Mouse (Mus musculus): ENCODE measurements at regions not wholly inside any gene's neighbourhood (a gene's known extent, or its start where the extent isn't known, plus 50 kb on each side); places are given as distances from the start of the nearest gene placed in this dataset.

GRCm38 (mm10) chr14:46634656-46635244 lies 125.6 kb upstream of the Cdkn3 start:
- ATAC-seq: no peak
- no peak overlapping the region for H3K4me2 ChIP-seq (replicated peaks)
- H3K4me3 ChIP-seq (replicated peaks): no peak overlapping the region
- WGBS: 56% methylated on average over 12 of the region's 12 CpGs
- H3K4me1 ChIP-seq (replicated peaks): 0 out of 2 replicates have a peak, but pooled peaks cover 7% of the 10 kb centered on the region
- H3K36me3 ChIP-seq: no peaks in the 10 kb centered on the region
- H3K9ac ChIP-seq: no peak overlapping the region
- no peak overlapping the region for H3K27ac ChIP-seq
- no peaks in the 10 kb centered on the region for H3K9me3 ChIP-seq
- no peaks in the 10 kb centered on the region for H3K27me3 ChIP-seq (replicated peaks)

- Histone ChIP-seq H3K27ac (no peak overlapping the region), H3K36me3 (no peaks in the 10 kb centered on the region), H3K4me3 (replicated peaks) (no peak overlapping the region), H3K9me3 (no peaks in the 10 kb centered on the region), H3K4me2 (replicated peaks) (no peak overlapping the region), H3K9ac (no peak overlapping the region), H3K4me1 (replicated peaks) (0 out of 2 replicates have a peak, but pooled peaks cover 7% of the 10 kb centered on the region), H3K27me3 (replicated peaks) (no peaks in the 10 kb centered on the region)
- 82% methylated on average over 10 of the region's 10 CpGs for WGBS
- no peak for ATAC-seq
Measured at GRCm38 (mm10) chr14:46634251-46634650, 126.1 kb upstream of the Cdkn3 start.

GRCm38 (mm10) chr14:46627690-46628089 lies 132.7 kb upstream of the Cdkn3 start:
- H3K27ac ChIP-seq: no peak overlapping the region
- 0 out of 2 replicates have a peak, but pooled peaks cover 4% of the 10 kb centered on the region for H3K4me1 ChIP-seq (replicated peaks)
- H3K4me2 ChIP-seq (replicated peaks): no peak overlapping the region
- no peak overlapping the region for H3K9ac ChIP-seq
- H3K9me3 ChIP-seq: no peaks in the 10 kb centered on the region
- no peak for ATAC-seq
- H3K4me3 ChIP-seq (replicated peaks): no peak overlapping the region
- H3K36me3 ChIP-seq: no peaks in the 10 kb centered on the region
- WGBS: 91% methylated on average over 5 of the region's 5 CpGs
- H3K27me3 ChIP-seq (replicated peaks): no peaks in the 10 kb centered on the region

GRCm38 (mm10) chr14:46625760-46626159 lies 134.6 kb upstream of the Cdkn3 start:
- WGBS: 75% methylated on average over 7 of the region's 7 CpGs
- Histone ChIP-seq H3K4me2 (replicated peaks) (no peak overlapping the region), H3K9me3 (no peaks in the 10 kb centered on the region), H3K27me3 (replicated peaks) (no peaks in the 10 kb centered on the region), H3K4me1 (replicated peaks) (0 out of 2 replicates have a peak, but pooled peaks cover 4% of the 10 kb centered on the region), H3K27ac (no peak overlapping the region), H3K9ac (no peak overlapping the region), H3K4me3 (replicated peaks) (no peak overlapping the region), H3K36me3 (no peaks in the 10 kb centered on the region)
- no peak for ATAC-seq

- WGBS: 35% methylated on average over 2 of the region's 2 CpGs
- H3K4me3 ChIP-seq (replicated peaks): no peak overlapping the region
Measured at GRCm38 (mm10) chr14:46623645-46624044, 136.7 kb upstream of the Cdkn3 start.

GRCm38 (mm10) chr14:46616030-46616429 lies 144.3 kb upstream of the Cdkn3 start:
- Histone ChIP-seq H3K27me3 (replicated peaks) (no peaks in the 10 kb centered on the region), H3K9ac (no peak overlapping the region), H3K27ac (no peak overlapping the region), H3K4me3 (replicated peaks) (no peak overlapping the region), H3K9me3 (no peaks in the 10 kb centered on the region), H3K36me3 (no peaks in the 10 kb centered on the region), H3K4me2 (replicated peaks) (no peak overlapping the region), H3K4me1 (replicated peaks) (no peaks in the 10 kb centered on the region)
- ATAC-seq: no peak
- WGBS: 86% methylated on average over 9 of the region's 9 CpGs

More at GRCm38 (mm10) chr14:46623645-46624044, 136.7 kb upstream of the Cdkn3 start:
- Histone ChIP-seq H3K36me3 (no peaks in the 10 kb centered on the region), H3K27ac (no peak overlapping the region), H3K27me3 (replicated peaks) (no peaks in the 10 kb centered on the region), H3K9me3 (no peaks in the 10 kb centered on the region), H3K4me1 (replicated peaks) (0 out of 2 replicates have a peak, but pooled peaks cover 4% of the 10 kb centered on the region), H3K4me2 (replicated peaks) (no peak overlapping the region), H3K9ac (no peak overlapping the region)
- no peak for ATAC-seq

GRCm38 (mm10) chr14:46614936-46615335 lies 145.4 kb upstream of the Cdkn3 start:
- H3K27ac ChIP-seq: no peak overlapping the region
- H3K4me2 ChIP-seq (replicated peaks): no peak overlapping the region
- no peaks in the 10 kb centered on the region for H3K9me3 ChIP-seq
- no peaks in the 10 kb centered on the region for H3K4me1 ChIP-seq (replicated peaks)
- H3K4me3 ChIP-seq (replicated peaks): no peak overlapping the region
- no peak for ATAC-seq
- no peak overlapping the region for H3K9ac ChIP-seq
- WGBS: 75% methylated on average over 4 of the region's 4 CpGs
- no peaks in the 10 kb centered on the region for H3K27me3 ChIP-seq (replicated peaks)
- H3K36me3 ChIP-seq: no peaks in the 10 kb centered on the region

- WGBS: 46% methylated on average over 4 of the region's 4 CpGs
- Histone ChIP-seq H3K9me3 (no peaks in the 10 kb centered on the region), H3K9ac (no peak overlapping the region), H3K4me3 (replicated peaks) (no peak overlapping the region), H3K4me1 (replicated peaks) (no peaks in the 10 kb centered on the region), H3K27ac (no peak overlapping the region), H3K4me2 (replicated peaks) (no peak overlapping the region), H3K27me3 (replicated peaks) (no peaks in the 10 kb centered on the region), H3K36me3 (no peaks in the 10 kb centered on the region)
- no peak for ATAC-seq
Measured at GRCm38 (mm10) chr14:46613748-46614147, 146.6 kb upstream of the Cdkn3 start.

- Histone ChIP-seq H3K9me3 (no peaks in the 10 kb centered on the region), H3K9ac (no peak overlapping the region), H3K27ac (no peak overlapping the region), H3K4me1 (replicated peaks) (no peaks in the 10 kb centered on the region), H3K4me3 (replicated peaks) (no peak overlapping the region), H3K27me3 (replicated peaks) (no peaks in the 10 kb centered on the region), H3K36me3 (no peaks in the 10 kb centered on the region), H3K4me2 (replicated peaks) (no peak overlapping the region)
- WGBS: 61% methylated on average over 8 of the region's 8 CpGs
- no peak for ATAC-seq
Measured at GRCm38 (mm10) chr14:46613211-46613610, 147.1 kb upstream of the Cdkn3 start.

- Histone ChIP-seq H3K9ac (no peak overlapping the region), H3K36me3 (no peaks in the 10 kb centered on the region), H3K27me3 (replicated peaks) (no peaks in the 10 kb centered on the region), H3K4me3 (replicated peaks) (no peak overlapping the region), H3K4me2 (replicated peaks) (no peak overlapping the region), H3K9me3 (no peaks in the 10 kb centered on the region), H3K4me1 (replicated peaks) (no peaks in the 10 kb centered on the region), H3K27ac (no peak overlapping the region)
- ATAC-seq: no peak
- WGBS: 44% methylated on average over 9 of the region's 9 CpGs
Measured at GRCm38 (mm10) chr14:46612584-46612983, 147.8 kb upstream of the Cdkn3 start.

GRCm38 (mm10) chr14:46610926-46611325 lies 149.4 kb upstream of the Cdkn3 start:
- H3K4me1 ChIP-seq (replicated peaks): no peaks in the 10 kb centered on the region
- ATAC-seq: no peak
- no peaks in the 10 kb centered on the region for H3K36me3 ChIP-seq
- 90% methylated on average over 5 of the region's 5 CpGs for WGBS
- no peaks in the 10 kb centered on the region for H3K9me3 ChIP-seq
- H3K4me3 ChIP-seq (replicated peaks): no peak overlapping the region
- no peak overlapping the region for H3K4me2 ChIP-seq (replicated peaks)
- no peak overlapping the region for H3K27ac ChIP-seq
- H3K27me3 ChIP-seq (replicated peaks): no peaks in the 10 kb centered on the region
- no peak overlapping the region for H3K9ac ChIP-seq

- Histone ChIP-seq H3K27ac (no peak overlapping the region), H3K9ac (no peak overlapping the region)
- 81% methylated on average over 9 of the region's 9 CpGs for WGBS
Measured at GRCm38 (mm10) chr14:46610226-46610855, 150.0 kb upstream of the Cdkn3 start.

GRCm38 (mm10) chr14:46606694-46607093 lies 153.6 kb upstream of the Cdkn3 start:
- no peak overlapping the region for H3K4me3 ChIP-seq (replicated peaks)
- no peak overlapping the region for H3K27ac ChIP-seq
- H3K36me3 ChIP-seq: no peaks in the 10 kb centered on the region
- ATAC-seq: no peak
- peaks cover 7% of the 10 kb centered on the region for H3K4me1 ChIP-seq (replicated peaks)
- WGBS: 54% methylated on average over 3 of the region's 3 CpGs
- H3K4me2 ChIP-seq (replicated peaks): no peak overlapping the region
- no peaks in the 10 kb centered on the region for H3K27me3 ChIP-seq (replicated peaks)
- no peak overlapping the region for H3K9ac ChIP-seq
- H3K9me3 ChIP-seq: no peaks in the 10 kb centered on the region

More at GRCm38 (mm10) chr14:46610226-46610855, 150.0 kb upstream of the Cdkn3 start:
- Histone ChIP-seq H3K4me2 (replicated peaks) (no peak overlapping the region), H3K9me3 (no peaks in the 10 kb centered on the region), H3K4me1 (replicated peaks) (peaks cover under 1% of the 10 kb centered on the region), H3K4me3 (replicated peaks) (no peak overlapping the region), H3K27me3 (replicated peaks) (no peaks in the 10 kb centered on the region), H3K36me3 (no peaks in the 10 kb centered on the region)
- ATAC-seq: no peak

Measured in intestine, embryonic 15.5 days (tissue).